Mouse (Mus musculus) heart, postnatal 14 days (tissue): ENCODE data around the gene Gdf3. TPM values are rescaled to one million over a fixed set of nuclear protein-coding genes. Genes with fewer than 3 reads are reported as not detected.
"Not testable (repeated sequence)": the region's sequence is repeated elsewhere in the genome, so short reads cannot be mapped to it uniquely, and the experiment has no call there.

Source experiments
- DNase-seq, 2 experiments: peaks; one replicate each; pipeline ENCODE4 v3.0.0; 2021 to 2022
- intact Hi-C: fragments of 180-260 bp; cut with DNase I; formaldehyde crosslinking; loops from one replicate; pipeline ENCODE4 v1.15.1; 2025
- long read RNA-seq, 2 experiments: library from polyadenylated mRNA; stranded (forward); transcript quantifications; one replicate each; pipeline ENCODE4 v2.0.0; 2021
- total RNA-seq, 2 experiments: library from RNA; stranded (reverse); gene quantifications; 2 replicates each; pipeline ENCODE4 v1.2.3; 2021

Gene Gdf3
- total RNA-seq: not detected
- long read RNA-seq, experiment 1: 0 reads
- long read RNA-seq, experiment 2: 0 reads

- intact Hi-C loops: no loop called here
- DNase-seq: no peak
Observed at GRCm38 (mm10) chr6:122609771-122610170, at the start of gene Gdf3. Gene Gdf3 (minus strand): TSS chr6:122610087.

GRCm38 (mm10) chr6:122659567-122659966, 49.7 kb upstream of the Gdf3 start:
- intact Hi-C loops: no loop called here
- peak; percentile 19 to 28 for DNase-seq

DNA sequence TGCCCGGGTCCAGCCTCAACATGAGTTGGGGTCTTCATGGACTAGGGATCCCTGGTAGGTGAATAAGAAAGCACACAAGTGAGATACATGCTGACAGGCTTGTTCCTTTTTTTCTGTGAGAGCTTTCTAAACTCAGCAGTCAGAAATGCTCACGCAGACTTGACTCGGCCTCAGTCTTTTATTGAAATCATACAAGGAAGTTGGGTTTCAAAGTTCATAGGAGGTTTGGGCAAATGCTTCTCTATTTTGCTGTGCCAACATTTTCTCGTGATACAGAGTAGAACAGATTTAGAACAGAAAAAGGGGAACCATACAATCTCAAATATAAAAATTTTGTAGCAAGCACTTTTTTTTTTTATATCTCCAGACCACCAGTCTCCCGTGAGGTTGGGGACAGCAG, 47.7 kb upstream of the Gdf3 start:
- no peak for DNase-seq

DNA sequence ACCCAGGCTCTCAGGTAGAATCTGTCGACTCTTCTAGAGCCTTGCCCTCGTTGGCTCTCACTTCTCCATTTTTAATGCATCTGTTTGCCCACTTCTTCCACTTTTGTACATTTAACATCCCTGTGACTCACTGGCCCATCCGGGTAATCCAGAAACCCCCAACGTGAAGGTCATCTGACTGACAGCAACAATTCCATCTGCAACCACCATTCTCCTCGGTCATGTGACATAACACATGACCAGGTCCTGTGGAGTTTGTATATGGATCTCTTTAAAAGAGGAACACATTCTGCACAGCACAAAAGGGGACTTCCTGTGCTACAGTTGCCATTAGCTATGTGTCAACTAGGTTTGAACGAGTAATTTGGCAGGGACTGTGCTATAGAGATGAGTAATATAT, 44.4 kb upstream of the Gdf3 start:
- intact Hi-C loops: no loop called here
- peak in 1 of 2 experiments; percentile 9 for DNase-seq

More for the DNA sequence above, 47.7 kb upstream of the Gdf3 start:
- intact Hi-C loops: no loop called here

DNA sequence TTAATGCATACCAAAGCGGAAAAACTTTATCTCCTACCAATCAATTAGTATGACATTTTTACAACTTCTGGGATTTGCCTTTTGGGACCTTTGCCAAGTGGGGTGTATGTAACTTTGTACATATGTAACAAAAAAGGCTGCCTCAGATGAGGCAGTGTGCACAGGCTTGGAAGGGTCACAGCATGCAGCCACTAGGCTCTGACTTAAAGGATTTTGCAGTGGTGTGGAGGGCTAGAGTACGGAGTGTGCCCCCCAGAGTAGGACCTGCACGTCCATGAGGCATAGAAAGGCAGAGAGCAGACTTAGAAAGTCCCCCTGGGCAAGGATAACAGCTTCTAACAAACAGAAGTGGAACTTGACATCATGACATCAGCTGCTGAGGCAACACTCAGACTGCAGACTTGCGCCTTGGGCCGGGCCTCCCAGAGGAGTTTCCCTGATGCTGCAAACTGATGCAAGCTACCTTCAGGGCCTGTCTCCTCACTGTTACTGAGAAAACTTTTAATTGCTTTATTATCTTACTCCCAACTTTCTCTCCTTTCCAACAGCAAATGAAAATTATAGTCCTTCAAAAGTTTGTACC, 40.6 kb upstream of the Gdf3 start:
- intact Hi-C loops: no loop called here
- DNase-seq: no peak

DNA sequence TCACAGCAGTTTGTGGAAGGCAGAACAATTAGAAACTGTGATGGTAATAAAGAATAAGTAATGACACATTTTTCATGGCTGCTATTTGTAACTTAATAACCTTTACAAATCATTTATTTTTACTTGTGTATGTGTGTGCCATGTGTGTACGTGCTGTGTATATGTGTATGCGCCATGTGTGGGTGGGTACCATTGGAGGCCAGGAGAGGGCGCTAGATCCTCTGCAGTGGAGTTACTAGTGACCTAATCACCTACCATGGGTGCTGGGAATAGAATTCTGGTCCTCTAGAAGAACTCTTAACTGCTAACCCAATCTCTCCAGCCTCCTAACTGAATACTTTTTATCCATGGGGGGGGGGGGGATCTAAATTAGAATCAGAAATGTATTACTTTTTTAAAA, 40.0 kb upstream of the Gdf3 start:
- intact Hi-C loops: no loop called here
- DNase-seq: no peak

GRCm38 (mm10) chr6:122644196-122644595, 34.3 kb upstream of the Gdf3 start:
- DNase-seq, intact Hi-C loops: not testable (repeated sequence)

GRCm38 (mm10) chr6:122637566-122637965, 27.7 kb upstream of the Gdf3 start:
- intact Hi-C loops, DNase-seq: not testable (repeated sequence)

DNA sequence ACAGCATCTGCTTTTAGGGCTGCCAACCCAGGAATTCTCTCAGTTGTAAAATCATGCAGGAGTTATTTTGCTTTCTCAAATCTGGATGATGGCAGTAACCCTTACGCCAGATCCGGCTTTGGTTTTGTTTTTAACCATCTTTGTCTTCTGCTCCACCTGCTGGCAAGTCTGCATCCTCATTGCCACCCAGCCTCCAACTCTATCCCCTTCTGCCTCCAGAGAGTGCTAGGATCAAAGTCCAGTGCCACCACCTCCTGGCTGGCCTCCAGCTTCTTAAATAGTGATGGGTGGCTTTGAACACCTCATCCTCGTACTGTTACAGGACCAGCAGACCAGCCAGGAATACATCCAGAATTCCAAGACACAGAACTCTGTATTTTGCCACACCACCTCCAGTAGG, 26.8 kb upstream of the Gdf3 start:
- intact Hi-C loops: no loop called here

GRCm38 (mm10) chr6:122635315-122635714, 25.4 kb upstream of the Gdf3 start:
- DNase-seq: no peak
- intact Hi-C loops: no loop called here

More for the DNA sequence above, 26.8 kb upstream of the Gdf3 start:
- no peak for DNase-seq

GRCm38 (mm10) chr6:122633411-122633810, 23.5 kb upstream of the Gdf3 start:
- intact Hi-C loops: loop anchor here (2.0 kb wide), 1 partner anchor 37 kb away; no protein-coding TSS in a partner anchor
- DNase-seq: peak; percentile 19 to 49

DNA sequence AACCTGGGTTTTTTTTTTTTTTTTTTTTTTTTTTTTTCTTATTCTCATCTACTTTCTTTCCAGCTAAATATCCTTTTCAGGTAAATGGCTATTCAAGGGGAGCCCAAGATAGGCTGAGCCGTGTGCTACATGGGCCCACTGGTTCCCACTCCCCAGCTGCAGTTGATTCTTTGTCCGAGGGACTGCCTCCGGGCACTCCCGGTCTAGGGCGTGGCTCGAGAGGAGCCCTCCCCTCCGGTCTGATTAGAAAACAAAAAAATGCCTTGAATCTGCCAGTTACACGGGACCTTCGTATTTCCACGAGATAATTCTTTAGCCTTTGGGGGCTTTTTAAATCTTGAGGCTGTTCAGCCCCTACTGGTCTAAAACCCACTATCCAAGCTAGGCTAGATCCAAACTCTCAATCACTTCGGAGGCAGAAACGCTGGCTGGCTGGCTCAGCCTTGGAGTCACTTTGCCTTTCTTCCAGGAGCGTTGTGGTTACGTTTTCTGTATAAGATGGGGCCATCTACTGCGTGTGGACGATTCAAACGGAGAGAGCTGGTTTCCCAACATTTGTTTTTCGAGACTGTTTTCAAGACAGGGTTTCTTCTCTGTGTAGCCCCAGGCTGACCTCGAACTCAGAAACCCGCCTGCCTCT, 17.7 kb upstream of the Gdf3 start:
- no peak for DNase-seq
- intact Hi-C loops: no loop called here

DNA sequence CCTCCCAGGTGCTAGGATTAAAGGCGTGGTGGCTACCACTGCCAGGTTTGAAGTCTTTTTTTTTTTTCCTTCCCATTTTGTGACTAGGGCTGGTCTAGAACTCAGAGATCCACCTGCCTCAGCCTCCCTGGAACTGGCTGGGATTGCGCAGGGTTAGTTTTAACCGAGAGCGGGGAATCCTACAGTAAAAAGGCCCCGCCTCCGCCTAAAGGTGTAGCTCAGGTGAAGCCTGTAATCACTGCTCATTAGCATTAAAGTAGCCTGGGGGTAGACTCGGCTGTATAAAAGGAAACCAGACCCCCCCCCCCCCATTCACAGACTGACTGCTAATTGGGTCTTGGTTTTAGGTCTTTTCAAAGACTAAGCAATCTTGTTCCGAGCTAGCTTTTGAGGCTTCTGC, 16.2 kb upstream of the Gdf3 start, which contains the start of gene Dppa3:
Dppa3 (plus strand) TSS at position 301 of the 400 bp plus-strand sequence.
- intact Hi-C loops: no loop called here

DNA sequence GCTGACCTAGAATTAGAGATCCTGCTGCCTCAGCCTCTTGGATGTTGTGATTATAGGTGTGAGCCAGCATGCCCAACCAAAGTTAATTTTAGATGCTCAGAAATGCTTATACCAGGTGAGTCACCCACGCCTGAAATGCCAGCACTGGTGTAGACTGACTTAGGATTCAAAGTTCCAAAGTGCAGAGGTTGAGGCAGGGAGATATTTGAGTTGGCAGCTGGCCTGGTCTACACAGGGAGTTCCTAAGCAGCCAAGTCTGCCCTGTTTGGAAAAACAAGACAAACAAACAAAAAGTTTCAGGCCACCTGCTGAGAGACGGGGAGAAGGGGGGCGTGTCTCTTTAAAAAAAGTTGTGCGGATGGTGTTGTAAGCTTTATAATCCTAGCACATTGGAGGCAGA, 15.3 kb upstream of the Gdf3 start:
- DNase-seq: no peak
- intact Hi-C loops: no loop called here

More for the DNA sequence above, 16.2 kb upstream of the Gdf3 start, which contains the start of gene Dppa3:
- no peak for DNase-seq

GRCm38 (mm10) chr6:122624480-122624879, 14.6 kb upstream of the Gdf3 start:
- intact Hi-C loops: no loop called here
- DNase-seq: no peak

GRCm38 (mm10) chr6:122621066-122621465, 11.2 kb upstream of the Gdf3 start:
- intact Hi-C loops: no loop called here
- DNase-seq: no peak

- no peak for DNase-seq
- intact Hi-C loops: no loop called here
Observed at GRCm38 (mm10) chr6:122616022-122616421, 6.1 kb upstream of the Gdf3 start.

DNA sequence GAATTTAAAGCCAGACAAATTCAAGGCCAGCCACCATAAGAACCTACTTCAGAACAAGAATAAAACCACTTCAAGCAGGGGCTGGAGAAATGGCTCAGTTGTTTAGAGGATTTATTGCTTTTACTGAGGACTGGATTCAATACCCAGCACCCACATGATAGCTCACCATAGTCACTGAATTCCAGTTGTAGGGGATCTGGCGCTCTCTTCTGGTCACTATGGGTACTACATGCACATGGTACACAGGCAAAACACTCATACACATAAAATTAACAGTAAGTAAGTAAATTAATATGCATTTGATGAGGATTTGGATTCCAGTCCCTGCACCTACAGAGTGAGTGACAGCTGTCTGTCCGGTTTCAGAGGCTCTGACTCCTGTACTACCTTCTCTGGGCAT, 4.2 kb upstream of the Gdf3 start:
- DNase-seq: peak in 1 of 2 experiments; percentile 40
- intact Hi-C loops: no loop called here

- intact Hi-C loops: no loop called here
Observed at GRCm38 (mm10) chr6:122612426-122612825, 2.5 kb upstream of the Gdf3 start.

GRCm38 (mm10) chr6:122609377-122609728, 534 bp downstream of the Gdf3 start:
- DNase-seq: no peak
- intact Hi-C loops: no loop called here

More at GRCm38 (mm10) chr6:122612426-122612825, 2.5 kb upstream of the Gdf3 start:
- no peak for DNase-seq

DNA sequence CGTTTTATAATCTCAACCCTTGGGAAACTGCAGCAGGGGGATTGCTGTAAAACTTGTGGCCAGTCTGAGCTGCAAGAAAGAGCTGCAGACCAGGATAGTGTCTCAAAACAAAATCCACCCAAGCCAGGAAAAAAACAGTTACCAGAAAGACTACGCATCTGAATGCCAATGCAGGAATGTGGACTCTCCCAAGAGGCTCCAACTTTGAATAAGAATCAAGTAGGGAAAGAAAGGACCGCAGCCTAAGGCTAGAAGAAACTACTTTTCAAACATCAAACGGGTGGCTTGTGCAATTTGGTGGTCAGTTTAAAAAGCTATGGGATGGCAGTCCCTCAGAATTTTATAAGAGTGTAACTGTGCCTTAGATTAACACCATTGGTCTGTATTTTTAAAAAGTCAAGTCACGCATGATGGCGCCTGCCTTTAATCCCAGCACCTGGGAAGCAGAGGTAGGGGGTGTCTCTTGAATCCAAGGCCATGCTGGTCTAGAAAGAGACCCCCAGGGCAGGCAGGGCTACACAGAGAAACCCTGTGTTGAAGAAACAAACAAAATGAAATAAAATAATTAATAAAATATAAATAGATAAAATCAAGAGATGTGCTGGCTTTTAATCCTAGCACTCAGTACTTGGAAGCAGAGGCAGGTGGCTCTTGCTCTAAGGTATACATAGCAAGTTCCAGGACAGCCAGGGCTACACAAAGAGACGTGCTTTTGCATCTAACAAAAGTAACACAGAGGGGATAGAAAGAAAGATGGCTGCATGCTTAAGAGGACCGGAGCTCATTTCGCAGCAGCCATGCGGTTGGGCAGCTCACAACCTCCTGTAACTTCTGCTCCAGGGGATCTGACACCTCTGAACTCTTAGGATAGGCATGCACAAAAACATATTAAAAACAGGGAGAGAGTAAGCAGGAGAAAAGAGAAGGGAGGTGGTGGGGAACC, 1.2 kb downstream of the Gdf3 start:
- no peak for DNase-seq
- intact Hi-C loops: no loop called here
